12 mouse cellular contexts compared by ENCODE assay signal in the genomic region with DNA sequence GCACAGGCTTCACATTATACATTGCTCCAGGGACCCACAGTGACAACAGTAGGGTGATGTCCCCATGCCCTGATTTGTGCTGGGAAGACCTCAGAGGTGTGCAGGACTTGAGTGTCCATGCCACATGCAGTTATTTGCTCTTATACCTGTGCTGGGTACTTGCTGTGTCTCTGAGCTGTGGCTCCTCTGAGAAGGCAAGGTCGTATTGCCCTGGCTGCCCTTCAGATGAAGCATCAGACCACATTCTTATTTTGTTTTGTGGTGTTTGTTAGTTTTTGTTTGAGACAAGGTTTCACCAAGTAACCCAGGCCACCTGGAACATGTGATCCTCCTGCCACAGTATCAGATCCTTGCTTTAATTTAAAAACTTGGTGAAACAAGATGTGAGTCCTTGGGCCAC. TPM values are rescaled to one million over a fixed set of nuclear protein-coding genes. Genes with fewer than 3 reads are reported as not detected.
DNase-seq lines count a peak whose midpoint lies in the region.
"Had no signal": no experiment of that assay in that cellular context is flagged by ENCODE, and none has a peak within 500 bp of the region (broad histone marks: within the 10 kb centered on the region; RNA-seq: fewer than 3 reads in every experiment).

No protein-coding gene starts in this region.

- DNase-seq in cerebellum, adult 11-12 months: peak; percentile 2
- no peak for DNase-seq in cerebellum, postnatal 36 days
- peak; percentile 51 for DNase-seq in heart, adult 11 months
- DNase-seq in heart, postnatal 4 days: no peak
- peak; percentile 11 for DNase-seq in urinary bladder, adult 2 months (ENCODE audit: low spot score)
- DNase-seq in urinary bladder, postnatal 14 days (ENCODE audit: low spot score): no peak
- DNase-seq: B cell, adult 2 months; cerebellum, adult 8-10 months; cerebellum, adult 9-11 months; cerebellum, postnatal 14 days; forebrain, postnatal 0 days had no signal

RNA-seq across cellular contexts. Expression of a gene that starts 19.5 kb away (rescaled TPM):
- total RNA-seq in heart, postnatal 4 days (2021): 10 to 100 TPM; 32.5 to 40.1 TPM
- 21.3 and 21.9 TPM in 2 replicates for polyA plus RNA-seq in urinary bladder, adult 2 months (2012; rRNA removed)
- polyA plus RNA-seq: G1E had no signal

RNA-seq across cellular contexts. Expression of a gene that starts 30.7 kb away (rescaled TPM):
- 10 to 100 TPM; 17.1 to 25.9 TPM for total RNA-seq in heart, postnatal 4 days (2021)
- polyA plus RNA-seq in urinary bladder, adult 2 months (2012; rRNA removed): 55.6 and 64.6 TPM in 2 replicates

RNA-seq across cellular contexts. Expression of a gene that starts 33.1 kb away (rescaled TPM):
- under 1 TPM; 0.38 to 0.64 TPM for total RNA-seq in heart, postnatal 4 days (2021)
- polyA plus RNA-seq in urinary bladder, adult 2 months (2012; rRNA removed): 1.5 and 1.8 TPM in 2 replicates
- polyA plus RNA-seq: G1E had no signal

Comparison
In these comparisons a context has a peak if more than half of its experiments do, and no peak if none do; other contexts are left out.
1. DNase-seq: peak in cerebellum, adult 11-12 months (single experiment), heart, adult 11 months (single experiment) and urinary bladder, adult 2 months (single experiment); none in cerebellum, postnatal 36 days (0 of 2), heart, postnatal 4 days (single experiment) and urinary bladder, postnatal 14 days (single experiment).